Mouse (Mus musculus) urinary bladder, postnatal 4 days (tissue): ENCODE results near the gene Mybphl.

Experiments
- DNase-seq, 2 experiments: peaks; one replicate each; pipeline ENCODE4 v3.0.0; 2021 to 2022; ENCODE audit warnings: low spot score in 2 of 2

The Mybphl gene

GRCm38 (mm10) chr3:108364270-108364995 is at the start of gene Mybphl:
Gene Mybphl, plus strand, starts transcription at chr3:108364911.
- DNase-seq = no peak

- DNase-seq = no peak
These were observed 46.2 kb upstream of the Mybphl start for GRCm38 (mm10) chr3:108318517-108318916.

- no peak for DNase-seq
These were observed 43.0 kb upstream of the Mybphl start for GRCm38 (mm10) chr3:108321671-108322070.

GRCm38 (mm10) chr3:108322136-108322535 is 42.6 kb upstream of the Mybphl start:
- no peak for DNase-seq

GRCm38 (mm10) chr3:108322962-108323361 is 41.7 kb upstream of the Mybphl start:
- no peak for DNase-seq

GRCm38 (mm10) chr3:108324837-108325236 is 39.9 kb upstream of the Mybphl start:
- no peak for DNase-seq

- no peak for DNase-seq
These were observed 39.2 kb upstream of the Mybphl start for GRCm38 (mm10) chr3:108325521-108325920.

GRCm38 (mm10) chr3:108327275-108327674 is 37.4 kb upstream of the Mybphl start:
- DNase-seq = no peak

- no peak for DNase-seq
These were observed 36.8 kb upstream of the Mybphl start for GRCm38 (mm10) chr3:108327916-108328315.

GRCm38 (mm10) chr3:108328441-108328841 is 36.3 kb upstream of the Mybphl start:
- peak; percentile 56 to 69 for DNase-seq

- no peak for DNase-seq
These were observed 33.9 kb upstream of the Mybphl start for GRCm38 (mm10) chr3:108330812-108331211.

- DNase-seq = no peak
These were observed 27.8 kb upstream of the Mybphl start for GRCm38 (mm10) chr3:108336878-108337277.

GRCm38 (mm10) chr3:108341040-108341439 is 23.7 kb upstream of the Mybphl start:
- DNase-seq = no peak

GRCm38 (mm10) chr3:108342185-108342584 is 22.5 kb upstream of the Mybphl start:
- no peak for DNase-seq

GRCm38 (mm10) chr3:108345855-108346254 is 18.9 kb upstream of the Mybphl start:
- no peak for DNase-seq

GRCm38 (mm10) chr3:108348376-108348775 is 16.3 kb upstream of the Mybphl start:
- no peak for DNase-seq

GRCm38 (mm10) chr3:108355245-108355644 is 9.5 kb upstream of the Mybphl start:
- no peak for DNase-seq

- DNase-seq = no peak
These were observed 7.7 kb upstream of the Mybphl start for GRCm38 (mm10) chr3:108357051-108357450.

GRCm38 (mm10) chr3:108358445-108358844 is 6.3 kb upstream of the Mybphl start:
- no peak for DNase-seq

- no peak for DNase-seq
These were observed 3.8 kb upstream of the Mybphl start for GRCm38 (mm10) chr3:108360894-108361293.

GRCm38 (mm10) chr3:108363626-108364025 is 1.1 kb upstream of the Mybphl start:
- DNase-seq = no peak

GRCm38 (mm10) chr3:108367173-108367572 is 2.5 kb downstream of the Mybphl start:
- no peak for DNase-seq

- DNase-seq = no peak
These were observed 3.1 kb downstream of the Mybphl start for GRCm38 (mm10) chr3:108367828-108368227.

- no peak for DNase-seq
These were observed 4.0 kb downstream of the Mybphl start for GRCm38 (mm10) chr3:108368721-108369120.
